Mouse (Mus musculus): Measurements from ENCODE around the gene Pfkfb2.

The Pfkfb2 gene

DNA sequence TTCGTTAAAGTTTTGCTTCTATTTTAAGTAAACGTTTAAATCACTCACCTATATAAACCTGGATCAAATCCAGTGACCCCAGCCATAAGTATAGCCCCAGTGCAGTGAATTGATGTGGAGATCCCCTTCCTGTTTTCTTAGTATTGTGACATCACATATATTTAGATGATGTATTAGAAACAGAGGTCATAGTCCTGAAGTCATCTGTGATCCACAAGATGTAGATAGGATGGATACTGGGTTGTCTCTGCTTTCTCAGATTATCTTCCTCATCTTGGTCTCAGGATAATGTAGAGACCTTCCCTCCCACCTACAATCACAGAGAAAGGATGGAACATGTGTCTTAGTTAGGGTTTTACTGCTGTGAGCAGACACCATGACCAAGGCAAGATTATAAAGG, at the start of gene Pfkfb2:
TSS of gene Pfkfb2 (minus strand) at position 101 of the 400 bp plus-strand sequence.
- DNase-seq (ENCODE audit: low read depth), result no peak

DNA sequence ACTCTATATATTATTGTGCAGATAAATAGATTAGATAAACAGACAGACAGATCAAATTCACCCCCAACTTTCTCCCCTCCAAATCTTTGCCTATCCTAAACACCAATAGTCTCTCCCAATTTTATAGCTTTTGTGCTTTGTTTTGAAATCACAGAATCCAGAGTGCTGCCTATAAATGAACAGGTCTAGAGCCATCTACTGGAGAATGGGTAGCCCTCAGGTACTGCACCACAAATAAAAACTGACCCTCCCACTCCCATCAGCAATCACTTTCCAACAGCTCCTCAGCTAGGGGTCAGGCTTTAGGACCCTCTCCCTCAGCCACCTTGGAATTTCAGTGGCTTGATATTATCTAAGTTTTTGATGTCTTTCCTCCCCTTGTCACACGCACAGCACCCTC, 47.6 kb upstream of the Pfkfb2 start:
- no peak for DNase-seq (ENCODE audit: low read depth)

DNA sequence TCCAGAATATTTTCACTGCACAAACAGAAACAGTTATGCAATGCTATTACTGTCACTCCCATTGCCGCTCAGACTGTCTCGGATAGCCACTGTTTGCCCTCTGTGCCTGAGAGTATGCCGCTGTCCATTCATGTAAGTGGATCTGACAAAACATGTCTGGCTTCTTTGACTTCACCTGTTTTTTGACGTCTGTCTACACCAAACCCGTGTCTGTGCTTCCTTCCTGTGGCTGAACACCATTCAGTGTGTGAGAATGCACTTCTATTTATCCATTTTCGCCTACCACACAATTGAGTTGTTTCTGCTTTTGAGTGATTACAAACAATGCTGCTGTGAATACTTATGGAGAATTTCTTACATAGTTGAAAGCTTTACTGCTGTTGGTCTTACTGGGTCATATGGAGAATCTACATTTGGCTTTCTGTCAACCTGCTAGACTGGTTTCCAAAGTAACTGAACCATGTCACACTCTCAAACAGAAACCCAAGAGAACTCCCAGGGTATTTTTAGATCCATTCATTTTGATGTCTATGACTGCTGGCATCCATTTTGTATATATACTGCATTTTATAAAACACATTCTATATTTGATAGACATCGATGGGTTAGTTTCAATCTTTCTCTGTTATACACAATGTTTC, 46.8 kb upstream of the Pfkfb2 start:
- DNase-seq (ENCODE audit: low read depth), result no peak

DNA sequence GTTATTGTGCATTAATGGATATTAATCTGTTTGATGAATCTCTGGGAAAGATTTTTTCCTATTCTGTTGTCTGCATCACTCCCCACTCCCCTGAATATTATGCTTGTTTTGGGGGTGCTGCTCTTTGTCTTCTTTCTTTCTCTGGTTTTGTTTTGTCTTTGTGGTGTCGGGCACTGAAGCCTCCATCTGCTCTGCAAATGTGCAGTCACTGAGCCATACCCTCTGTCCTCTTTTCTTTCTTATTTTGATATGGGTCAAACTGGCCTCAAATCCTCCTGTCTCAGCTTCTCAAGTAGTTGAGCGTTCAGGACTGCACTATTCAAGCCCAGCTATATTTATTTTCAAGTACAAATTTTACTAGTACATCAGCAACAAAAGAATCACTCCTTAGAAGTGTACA, 46.2 kb upstream of the Pfkfb2 start:
- no peak for DNase-seq (ENCODE audit: low read depth)

DNA sequence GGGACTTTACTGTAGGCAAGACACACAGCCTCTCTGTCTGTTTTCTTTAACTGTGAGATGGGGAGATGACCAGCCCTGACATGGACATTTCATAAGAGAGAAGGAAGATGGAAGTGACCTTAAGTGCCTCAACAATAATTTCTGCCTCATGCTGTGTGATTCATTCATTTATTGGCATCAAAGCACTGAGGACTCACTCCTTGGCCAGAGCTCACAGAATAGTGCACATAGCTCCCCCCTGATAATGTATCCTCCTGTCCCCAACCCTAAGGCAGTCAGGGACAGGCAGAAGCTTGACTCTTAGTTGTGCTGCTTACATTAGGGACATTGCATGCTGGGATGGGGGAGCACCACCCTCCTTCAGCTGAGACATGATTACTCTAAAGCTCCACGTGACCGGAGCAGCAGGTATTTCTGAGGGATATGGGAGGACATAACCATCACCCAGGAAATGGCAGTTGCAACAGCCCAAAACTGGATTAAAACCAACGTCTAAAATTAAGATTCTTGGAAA, 42.0 kb upstream of the Pfkfb2 start:
- no peak for DNase-seq (ENCODE audit: low read depth)

- DNase-seq (ENCODE audit: low read depth), result no peak
Measured at GRCm38 (mm10) chr1:130770487-130770886, 41.4 kb upstream of the Pfkfb2 start.

GRCm38 (mm10) chr1:130769925-130770324, 40.9 kb upstream of the Pfkfb2 start:
- no peak for DNase-seq (ENCODE audit: low read depth)

GRCm38 (mm10) chr1:130767066-130767465, 38.0 kb upstream of the Pfkfb2 start:
- no peak for DNase-seq (ENCODE audit: low read depth)

DNA sequence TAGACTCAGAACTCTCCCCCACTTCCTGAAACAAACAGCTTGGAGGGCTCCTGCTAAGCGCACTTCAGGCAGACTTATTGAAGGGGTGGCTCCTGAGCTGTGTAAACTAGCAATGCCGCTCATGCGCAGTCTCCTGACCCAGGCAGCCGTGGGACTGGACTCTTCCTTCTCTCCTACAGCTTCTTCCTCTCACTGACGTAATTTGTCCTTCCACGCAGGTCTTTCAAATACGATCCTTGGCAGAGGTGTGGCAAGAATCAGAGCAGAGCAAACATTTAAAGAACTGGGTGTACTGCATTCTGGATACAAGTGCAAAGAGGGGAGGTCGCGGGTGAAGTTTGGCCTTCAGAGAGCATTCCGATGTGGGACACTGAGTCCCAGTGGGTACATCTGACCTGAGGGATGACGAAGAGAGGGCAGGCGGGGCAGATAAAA, 35.0 kb upstream of the Pfkfb2 start:
- DNase-seq (ENCODE audit: low read depth), result no peak

GRCm38 (mm10) chr1:130762045-130762760, 33.1 kb upstream of the Pfkfb2 start:
- no peak for DNase-seq (ENCODE audit: low read depth)

- no peak for DNase-seq (ENCODE audit: low read depth)
Measured at GRCm38 (mm10) chr1:130761597-130761996, 32.5 kb upstream of the Pfkfb2 start.

- DNase-seq (ENCODE audit: low read depth), result no peak
Measured at GRCm38 (mm10) chr1:130759689-130760088, 30.6 kb upstream of the Pfkfb2 start.

DNA sequence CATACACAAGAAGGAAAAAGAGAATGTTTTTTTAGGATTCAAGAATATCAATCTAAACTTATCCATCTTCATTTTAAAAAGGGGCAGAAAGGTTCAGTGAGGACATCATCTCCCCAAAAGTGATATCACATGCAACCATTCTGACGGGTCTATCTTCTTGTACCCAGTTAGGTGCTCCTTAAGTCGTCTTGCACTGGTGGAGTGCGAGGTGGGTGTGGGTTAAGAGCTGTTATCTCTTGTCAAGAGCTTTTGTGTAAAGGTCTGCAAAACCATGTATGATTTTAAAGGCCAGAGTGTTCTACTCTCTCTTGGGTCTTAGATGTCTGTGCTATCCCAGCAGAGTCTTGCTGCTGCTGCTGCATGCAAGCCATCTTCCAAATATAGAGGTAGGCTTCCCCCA, 17.8 kb upstream of the Pfkfb2 start:
- DNase-seq (ENCODE audit: low read depth), result no peak

- DNase-seq (ENCODE audit: low read depth), result no peak
Measured at GRCm38 (mm10) chr1:130745591-130745990, 16.5 kb upstream of the Pfkfb2 start.

- no peak for DNase-seq (ENCODE audit: low read depth)
Measured at GRCm38 (mm10) chr1:130744961-130745360, 15.9 kb upstream of the Pfkfb2 start.

- DNase-seq (ENCODE audit: low read depth), result no peak
Measured at GRCm38 (mm10) chr1:130744217-130744616, 15.2 kb upstream of the Pfkfb2 start.

DNA sequence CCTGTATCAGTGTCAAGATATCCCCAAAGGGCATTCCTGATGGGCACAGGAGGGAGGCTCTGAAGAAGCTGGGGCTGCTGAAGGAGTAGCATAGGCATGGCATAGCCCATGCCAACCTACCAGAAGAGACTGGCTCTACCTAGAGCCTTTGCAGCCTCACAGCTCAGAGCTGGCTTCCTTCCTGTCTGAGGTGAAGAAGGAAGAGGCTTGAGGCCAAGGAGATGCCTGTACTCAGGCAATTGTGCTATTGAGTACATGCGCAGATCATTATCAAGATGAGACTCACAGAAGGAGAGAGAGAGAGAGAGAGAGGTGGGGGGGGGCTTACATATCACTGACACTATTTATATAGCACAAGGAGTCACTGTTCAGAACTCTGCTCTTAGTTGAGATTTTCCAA, 14.7 kb upstream of the Pfkfb2 start:
- no peak for DNase-seq (ENCODE audit: low read depth)

DNA sequence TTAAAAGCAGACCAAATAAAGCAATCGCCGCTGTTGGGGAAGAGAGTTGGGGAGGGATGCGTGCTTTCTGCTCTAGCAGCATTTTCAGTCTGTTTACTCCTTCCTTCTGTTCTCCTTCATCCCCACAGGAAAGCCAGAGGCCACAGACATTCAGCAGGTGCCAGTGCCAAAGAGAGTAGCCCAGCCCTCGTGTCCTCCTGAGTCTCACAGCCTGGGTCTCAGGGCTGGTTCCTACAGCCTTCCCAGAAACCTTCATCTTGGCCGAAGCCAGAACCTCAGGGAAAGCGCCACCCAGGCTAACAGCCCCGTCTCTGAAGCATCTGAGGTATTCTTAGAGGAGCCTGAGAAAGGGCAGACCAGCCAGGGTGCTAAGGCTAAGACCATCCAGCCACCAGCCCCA, 13.1 kb upstream of the Pfkfb2 start:
- no peak for DNase-seq (ENCODE audit: low read depth)

- DNase-seq (ENCODE audit: low read depth), result peak; percentile 70
Measured at GRCm38 (mm10) chr1:130740781-130741720, 12.0 kb upstream of the Pfkfb2 start.

DNA sequence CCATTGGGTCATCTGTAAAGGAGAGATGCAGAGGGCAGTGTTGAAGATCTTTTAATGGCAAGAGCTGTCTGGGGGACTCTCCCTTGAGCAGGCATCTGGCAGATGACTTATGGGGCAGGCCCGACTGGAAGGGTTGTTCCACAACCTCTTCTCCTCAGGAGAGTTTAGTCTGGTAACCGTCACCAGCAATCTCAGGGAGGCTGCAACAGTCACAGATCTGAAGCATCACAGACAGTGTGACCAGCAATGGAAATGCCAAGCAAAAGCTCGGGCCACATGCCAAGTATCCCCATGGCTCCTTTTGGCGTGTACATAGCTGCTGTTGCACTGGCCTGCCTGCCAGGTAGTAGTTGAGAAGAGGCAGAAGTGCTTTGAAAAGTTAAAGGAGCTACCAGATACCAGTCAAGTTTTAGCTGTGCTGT, 11.2 kb upstream of the Pfkfb2 start:
- no peak for DNase-seq (ENCODE audit: low read depth)

GRCm38 (mm10) chr1:130739636-130740035, 10.6 kb upstream of the Pfkfb2 start:
- no peak for DNase-seq (ENCODE audit: low read depth)

DNA sequence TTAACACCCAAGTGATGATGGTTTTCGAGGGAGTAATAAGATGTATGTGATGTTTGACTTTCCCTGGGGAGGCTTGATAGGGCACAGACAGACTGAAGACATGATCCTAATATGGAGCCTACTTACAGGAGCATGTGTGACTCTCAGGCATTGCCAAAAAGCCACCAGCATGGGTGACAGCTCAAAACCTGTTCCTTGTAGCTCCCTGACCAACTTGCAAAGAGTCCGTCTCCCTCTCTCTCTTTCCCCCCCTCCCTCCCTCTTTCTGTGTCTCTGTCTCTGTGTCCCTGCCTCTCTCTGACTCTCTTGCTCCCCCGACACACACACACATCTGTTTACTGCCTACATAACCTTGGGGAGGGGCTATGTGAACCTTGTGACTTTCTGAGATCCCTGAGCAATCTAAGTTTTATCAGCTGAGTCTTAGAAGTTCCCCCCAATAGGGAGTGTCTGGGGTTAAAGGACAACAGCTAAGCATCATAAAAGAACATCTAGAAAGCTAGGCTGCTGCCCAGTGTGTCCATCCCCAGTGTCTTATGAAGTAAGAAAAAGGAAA, 9.6 kb upstream of the Pfkfb2 start:
- DNase-seq (ENCODE audit: low read depth), result no peak
